Mouse (Mus musculus): ENCODE results near the gene Trove2. TPM values are rescaled to one million over a fixed set of nuclear protein-coding genes. Genes with fewer than 3 reads are reported as not detected.

The Trove2 gene
- polyA plus RNA-seq, 1 experiment from 2014 or later: 17.4 TPM

DNA sequence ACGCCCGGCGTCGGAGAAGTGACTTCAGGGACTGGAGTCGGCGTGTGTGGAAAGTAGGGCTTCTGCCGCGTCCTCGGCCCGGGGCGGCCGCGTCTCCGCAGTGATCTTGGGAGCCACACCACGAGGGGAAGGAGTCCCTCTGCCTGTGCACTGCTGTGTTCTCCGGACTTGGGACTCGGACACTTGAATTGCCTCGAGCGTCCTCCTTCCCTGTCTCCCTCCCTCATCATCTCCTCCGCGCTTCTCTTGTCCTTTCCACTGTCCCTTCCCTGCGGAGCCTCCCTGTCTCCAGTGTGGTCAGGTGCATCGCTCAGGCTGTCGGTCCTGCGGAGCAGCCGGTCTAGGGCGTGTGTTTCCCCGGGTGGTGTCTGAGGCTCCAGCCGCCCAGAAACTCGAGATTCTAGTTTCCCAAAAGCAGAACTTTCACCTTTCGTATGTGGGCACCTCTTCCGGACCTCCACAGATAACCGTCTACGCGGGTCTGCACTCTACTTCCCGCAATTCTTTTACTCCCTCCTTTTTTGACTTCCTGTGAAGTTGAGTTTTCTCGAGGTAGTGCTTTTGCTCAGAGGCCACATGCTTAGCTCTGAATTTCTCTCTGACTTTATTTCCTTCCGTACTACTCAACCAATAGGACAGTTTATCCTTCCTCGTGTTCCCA is 820 bp upstream of the Trove2 start:
- peak; percentile 24 for ATAC-seq (ENCODE audit: low read depth)
- Histone ChIP-seq H3K4me3 (ENCODE audit: low read depth, low read length) (peak overlapping the region; percentile 90), H3K9me3 (ENCODE audit: control insufficient read depth, low read length) (no peaks in the 10 kb centered on the region), H3K4me1 (ENCODE audit: control insufficient read depth, insufficient read depth, low read length) (peaks cover 23% of the 10 kb centered on the region), H3K27ac (replicated peaks; ENCODE audit: low read depth, low read length) (peak overlapping the region; percentile 80), H3K27me3 (replicated peaks; ENCODE audit: control insufficient read depth, insufficient read depth, low read length) (no peaks in the 10 kb centered on the region), H3K36me3 (ENCODE audit: control insufficient read depth, insufficient read depth, low read length) (0 out of 2 replicates have a peak, but pooled peaks cover 3% of the 10 kb centered on the region), H3K9ac (ENCODE audit: low read depth, low read length) (peak overlapping the region; percentile 91), H3K4me2 (ENCODE audit: low read depth, low read length) (peak overlapping the region; percentile 91)
- peak; percentile 12 for DNase-seq (ENCODE audit: low spot score)
- under 1% methylated on average over 24 of the region's 39 CpGs for WGBS

GRCm38 (mm10) chr1:143773909-143774308 is 3.0 kb downstream of the Trove2 start:
- DNase-seq (ENCODE audit: low spot score): no peak
- Histone ChIP-seq H3K9me3 (ENCODE audit: control insufficient read depth, low read length) (no peaks in the 10 kb centered on the region), H3K9ac (ENCODE audit: low read depth, low read length) (no peak overlapping the region), H3K4me2 (ENCODE audit: low read depth, low read length) (no peak overlapping the region), H3K4me3 (ENCODE audit: low read depth, low read length) (no peak overlapping the region), H3K27me3 (replicated peaks; ENCODE audit: control insufficient read depth, insufficient read depth, low read length) (no peaks in the 10 kb centered on the region), H3K36me3 (ENCODE audit: control insufficient read depth, insufficient read depth, low read length) (peaks cover 13% of the 10 kb centered on the region), H3K27ac (replicated peaks; ENCODE audit: low read depth, low read length) (no peak overlapping the region), H3K4me1 (ENCODE audit: control insufficient read depth, insufficient read depth, low read length) (peaks cover 23% of the 10 kb centered on the region)
- ATAC-seq (ENCODE audit: low read depth): no peak
- 81% methylated on average over 6 of the region's 6 CpGs for WGBS

- Histone ChIP-seq H3K27ac (replicated peaks; ENCODE audit: low read depth, low read length) (no peak overlapping the region), H3K4me1 (ENCODE audit: control insufficient read depth, insufficient read depth, low read length) (peaks cover 15% of the 10 kb centered on the region), H3K4me2 (ENCODE audit: low read depth, low read length) (no peak overlapping the region), H3K36me3 (ENCODE audit: control insufficient read depth, insufficient read depth, low read length) (peaks cover 13% of the 10 kb centered on the region), H3K4me3 (ENCODE audit: low read depth, low read length) (no peak overlapping the region), H3K9me3 (ENCODE audit: control insufficient read depth, low read length) (no peaks in the 10 kb centered on the region), H3K9ac (ENCODE audit: low read depth, low read length) (no peak overlapping the region), H3K27me3 (replicated peaks; ENCODE audit: control insufficient read depth, insufficient read depth, low read length) (no peaks in the 10 kb centered on the region)
- 80% methylated on average over 7 of the region's 7 CpGs for WGBS
- ATAC-seq (ENCODE audit: low read depth) (no peak), DNase-seq (ENCODE audit: low spot score) (no peak)
Measured at GRCm38 (mm10) chr1:143773082-143773481, 3.8 kb downstream of the Trove2 start.

GRCm38 (mm10) chr1:143770444-143771109 is 6.3 kb downstream of the Trove2 start:
- no peak overlapping the region for H3K9ac ChIP-seq (ENCODE audit: low read depth, low read length)
- H3K27ac ChIP-seq (replicated peaks; ENCODE audit: low read depth, low read length): no peak overlapping the region
- H3K36me3 ChIP-seq (ENCODE audit: control insufficient read depth, insufficient read depth, low read length): peaks cover 28% of the 10 kb centered on the region
- no peaks in the 10 kb centered on the region for H3K27me3 ChIP-seq (replicated peaks; ENCODE audit: control insufficient read depth, insufficient read depth, low read length)
- DNase-seq (ENCODE audit: low spot score) (no peak), ATAC-seq (ENCODE audit: low read depth) (no peak)
- H3K9me3 ChIP-seq (ENCODE audit: control insufficient read depth, low read length): no peaks in the 10 kb centered on the region
- no peak overlapping the region for H3K4me3 ChIP-seq (ENCODE audit: low read depth, low read length)
- H3K4me1 ChIP-seq (ENCODE audit: control insufficient read depth, insufficient read depth, low read length): 0 out of 2 replicates have a peak, but pooled peaks cover 8% of the 10 kb centered on the region
- 70% methylated on average over 20 of the region's 20 CpGs for WGBS
- no peak overlapping the region for H3K4me2 ChIP-seq (ENCODE audit: low read depth, low read length)

GRCm38 (mm10) chr1:143766238-143766637 is 10.6 kb downstream of the Trove2 start:
- Histone ChIP-seq H3K9me3 (ENCODE audit: control insufficient read depth, low read length) (no peaks in the 10 kb centered on the region), H3K27ac (replicated peaks; ENCODE audit: low read depth, low read length) (no peak overlapping the region), H3K9ac (ENCODE audit: low read depth, low read length) (no peak overlapping the region), H3K4me3 (ENCODE audit: low read depth, low read length) (no peak overlapping the region), H3K36me3 (ENCODE audit: control insufficient read depth, insufficient read depth, low read length) (peaks cover 43% of the 10 kb centered on the region), H3K27me3 (replicated peaks; ENCODE audit: control insufficient read depth, insufficient read depth, low read length) (no peaks in the 10 kb centered on the region), H3K4me2 (ENCODE audit: low read depth, low read length) (no peak overlapping the region), H3K4me1 (ENCODE audit: control insufficient read depth, insufficient read depth, low read length) (no peaks in the 10 kb centered on the region)
- WGBS: 91% methylated on average over 6 of the region's 6 CpGs
- no peak for ATAC-seq (ENCODE audit: low read depth)
- DNase-seq (ENCODE audit: low spot score): no peak

DNA sequence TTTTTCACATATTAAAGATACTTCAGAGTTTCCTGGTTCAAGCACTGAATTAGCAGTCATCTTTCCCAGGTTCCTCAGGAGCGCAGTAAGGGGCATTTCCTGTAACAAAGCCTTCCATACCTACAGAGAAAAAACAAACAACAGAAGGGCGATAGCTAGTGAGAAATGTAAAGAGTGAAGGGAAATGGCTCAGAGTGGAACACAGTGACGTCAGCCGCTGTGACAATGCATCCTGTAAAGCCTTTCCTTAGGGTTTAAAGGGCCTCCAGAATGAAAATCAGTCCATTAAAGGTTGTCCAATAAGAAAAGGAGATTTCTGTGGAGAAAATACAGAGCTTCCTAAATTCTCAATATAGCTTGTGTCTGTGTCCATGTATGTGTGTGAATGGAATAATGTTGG is 11.1 kb downstream of the Trove2 start:
- ATAC-seq (ENCODE audit: low read depth) (no peak), DNase-seq (ENCODE audit: low spot score) (no peak)
- Histone ChIP-seq H3K27me3 (replicated peaks; ENCODE audit: control insufficient read depth, insufficient read depth, low read length) (no peaks in the 10 kb centered on the region), H3K36me3 (ENCODE audit: control insufficient read depth, insufficient read depth, low read length) (peaks cover 47% of the 10 kb centered on the region), H3K27ac (replicated peaks; ENCODE audit: low read depth, low read length) (no peak overlapping the region), H3K9ac (ENCODE audit: low read depth, low read length) (no peak overlapping the region), H3K4me3 (ENCODE audit: low read depth, low read length) (no peak overlapping the region), H3K4me2 (ENCODE audit: low read depth, low read length) (no peak overlapping the region), H3K4me1 (ENCODE audit: control insufficient read depth, insufficient read depth, low read length) (no peaks in the 10 kb centered on the region), H3K9me3 (ENCODE audit: control insufficient read depth, low read length) (no peaks in the 10 kb centered on the region)
- WGBS: 85% methylated on average over 4 of the region's 4 CpGs

GRCm38 (mm10) chr1:143764443-143764842 is 12.4 kb downstream of the Trove2 start:
- DNase-seq (ENCODE audit: low spot score) (peak; percentile 14), ATAC-seq (ENCODE audit: low read depth) (no peak)
- H3K27me3 ChIP-seq (replicated peaks; ENCODE audit: control insufficient read depth, insufficient read depth, low read length): no peaks in the 10 kb centered on the region
- H3K9me3 ChIP-seq (ENCODE audit: control insufficient read depth, low read length): no peaks in the 10 kb centered on the region
- no peak overlapping the region for H3K9ac ChIP-seq (ENCODE audit: low read depth, low read length)
- 80% methylated on average over 1 of the region's 1 CpGs for WGBS
- no peak overlapping the region for H3K27ac ChIP-seq (replicated peaks; ENCODE audit: low read depth, low read length)
- no peak overlapping the region for H3K4me3 ChIP-seq (ENCODE audit: low read depth, low read length)
- peaks cover 48% of the 10 kb centered on the region for H3K36me3 ChIP-seq (ENCODE audit: control insufficient read depth, insufficient read depth, low read length)
- H3K4me2 ChIP-seq (ENCODE audit: low read depth, low read length): no peak overlapping the region
- H3K4me1 ChIP-seq (ENCODE audit: control insufficient read depth, insufficient read depth, low read length): no peaks in the 10 kb centered on the region

DNA sequence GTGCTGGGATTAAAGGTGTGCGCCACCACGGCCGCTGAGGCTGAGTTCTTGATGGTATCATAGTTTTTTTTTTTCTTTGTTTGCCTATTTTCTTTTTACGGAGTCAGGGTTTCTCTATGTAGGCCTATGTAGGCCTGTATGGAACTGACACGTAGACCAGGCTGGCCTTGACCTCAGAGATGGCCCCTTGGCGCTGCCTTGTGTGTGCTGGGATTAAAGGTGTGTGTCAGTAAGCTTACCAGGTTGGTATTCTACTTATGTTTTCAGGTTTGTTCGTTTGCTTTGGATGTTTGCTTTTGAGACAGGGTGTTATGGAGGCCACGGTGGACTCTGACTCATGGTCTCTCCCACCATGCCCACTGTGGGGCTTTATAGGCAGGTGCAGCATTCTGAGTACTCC is 14.7 kb downstream of the Trove2 start:
- Histone ChIP-seq H3K9ac (ENCODE audit: low read depth, low read length) (no peak overlapping the region), H3K36me3 (ENCODE audit: control insufficient read depth, insufficient read depth, low read length) (peaks cover 70% of the 10 kb centered on the region), H3K27me3 (replicated peaks; ENCODE audit: control insufficient read depth, insufficient read depth, low read length) (no peaks in the 10 kb centered on the region), H3K27ac (replicated peaks; ENCODE audit: low read depth, low read length) (no peak overlapping the region), H3K4me2 (ENCODE audit: low read depth, low read length) (no peak overlapping the region), H3K4me1 (ENCODE audit: control insufficient read depth, insufficient read depth, low read length) (no peaks in the 10 kb centered on the region), H3K9me3 (ENCODE audit: control insufficient read depth, low read length) (no peaks in the 10 kb centered on the region), H3K4me3 (ENCODE audit: low read depth, low read length) (no peak overlapping the region)
- 95% methylated on average over 8 of the region's 8 CpGs for WGBS
- DNase-seq (ENCODE audit: low spot score): no peak
- no peak for ATAC-seq (ENCODE audit: low read depth)

DNA sequence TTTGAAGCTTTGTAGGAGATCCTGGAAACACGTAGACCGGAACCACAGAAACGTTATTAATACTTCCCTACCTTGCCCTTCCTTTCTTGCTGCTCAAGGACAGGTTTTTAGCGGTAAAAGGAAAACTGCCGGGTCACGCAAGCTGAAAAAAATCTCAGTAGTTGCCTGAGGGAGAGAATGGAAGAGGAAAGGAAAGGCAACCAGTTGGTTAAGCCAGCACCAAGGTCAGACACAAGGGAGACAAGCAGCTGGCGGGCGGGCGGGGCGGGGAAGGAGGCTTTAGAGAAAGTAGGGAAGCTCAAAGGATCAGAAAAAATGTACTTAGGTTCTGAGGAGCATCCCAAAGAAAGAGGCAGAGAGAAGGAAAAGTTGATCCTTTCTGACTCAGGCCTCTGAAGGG is 31.0 kb downstream of the Trove2 start:
- Histone ChIP-seq H3K4me1 (ENCODE audit: control insufficient read depth, insufficient read depth, low read length) (no peaks in the 10 kb centered on the region), H3K4me3 (ENCODE audit: low read depth, low read length) (no peak overlapping the region), H3K27me3 (replicated peaks; ENCODE audit: control insufficient read depth, insufficient read depth, low read length) (no peaks in the 10 kb centered on the region), H3K4me2 (ENCODE audit: low read depth, low read length) (no peak overlapping the region), H3K27ac (replicated peaks; ENCODE audit: low read depth, low read length) (no peak overlapping the region), H3K9me3 (ENCODE audit: control insufficient read depth, low read length) (no peaks in the 10 kb centered on the region), H3K9ac (ENCODE audit: low read depth, low read length) (no peak overlapping the region), H3K36me3 (ENCODE audit: control insufficient read depth, insufficient read depth, low read length) (peaks cover 52% of the 10 kb centered on the region)
- DNase-seq (ENCODE audit: low spot score): no peak
- WGBS: 87% methylated on average over 10 of the region's 10 CpGs
- no peak for ATAC-seq (ENCODE audit: low read depth)
